Mouse (Mus musculus): ENCODE results near the gene Sprr2h. TPM values are rescaled to one million over a fixed set of nuclear protein-coding genes. Genes with fewer than 3 reads are reported as not detected.

Gene Sprr2h
- polyA plus RNA-seq, 1 experiment from 2014 or later = not detected

Other genes starting within 250 kb of the Sprr2h start
- gene Lelp1, start 242.9 kb upstream of the Sprr2h start, polyA plus RNA-seq (2015; fragmentation: Nextera tagmentation; extraction: Ambion mirVana) = not detected in 2 replicates
- gene Sprr2a1, start 169.9 kb upstream of the Sprr2h start, polyA plus RNA-seq (2015; fragmentation: Nextera tagmentation; extraction: Ambion mirVana) = 0.06 TPM in 1 of 2 replicates, not detected in the other
- gene Sprr2a2, start 169.8 kb upstream of the Sprr2h start, polyA plus RNA-seq (2015; fragmentation: Nextera tagmentation; extraction: Ambion mirVana) = 0.44 and 0.61 TPM in 2 replicates
- not detected in 2 replicates for gene Sprr2a3, start 100.3 kb upstream of the Sprr2h start, polyA plus RNA-seq (2015; fragmentation: Nextera tagmentation; extraction: Ambion mirVana)
- not detected in 2 replicates for gene Sprr2b, start 69.1 kb upstream of the Sprr2h start, polyA plus RNA-seq (2015; fragmentation: Nextera tagmentation; extraction: Ambion mirVana)
- gene Sprr2d, start 46.5 kb upstream of the Sprr2h start, polyA plus RNA-seq (2015; fragmentation: Nextera tagmentation; extraction: Ambion mirVana) = not detected in 2 replicates
- gene Sprr2e, start 33.5 kb upstream of the Sprr2h start, polyA plus RNA-seq (2015; fragmentation: Nextera tagmentation; extraction: Ambion mirVana) = not detected in 2 replicates
- not detected in 2 replicates for gene Sprr2f, start 20.5 kb upstream of the Sprr2h start, polyA plus RNA-seq (2015; fragmentation: Nextera tagmentation; extraction: Ambion mirVana)
- gene Sprr2i, start 22.3 kb downstream of the Sprr2h start, polyA plus RNA-seq (2015; fragmentation: Nextera tagmentation; extraction: Ambion mirVana) = not detected in 2 replicates
- gene Sprr2j-ps, start 32.4 kb downstream of the Sprr2h start, polyA plus RNA-seq (2015; fragmentation: Nextera tagmentation; extraction: Ambion mirVana) = not detected in 2 replicates
- gene Gm9774, start 43.7 kb downstream of the Sprr2h start, polyA plus RNA-seq (2015; fragmentation: Nextera tagmentation; extraction: Ambion mirVana) = 9.1 and 10.0 TPM in 2 replicates
- not detected in 2 replicates for gene Sprr2k, start 46.9 kb downstream of the Sprr2h start, polyA plus RNA-seq (2015; fragmentation: Nextera tagmentation; extraction: Ambion mirVana)
- not detected in 2 replicates for gene Sprr1b, start 53.1 kb downstream of the Sprr2h start, polyA plus RNA-seq (2015; fragmentation: Nextera tagmentation; extraction: Ambion mirVana)
- not detected in 2 replicates for gene Sprr3, start 73.0 kb downstream of the Sprr2h start, polyA plus RNA-seq (2015; fragmentation: Nextera tagmentation; extraction: Ambion mirVana)
- gene Sprr1a, start 100.2 kb downstream of the Sprr2h start, polyA plus RNA-seq (2015; fragmentation: Nextera tagmentation; extraction: Ambion mirVana) = not detected in 2 replicates
- not detected in 2 replicates for gene Sprr4, start 114.8 kb downstream of the Sprr2h start, polyA plus RNA-seq (2015; fragmentation: Nextera tagmentation; extraction: Ambion mirVana)
- not detected in 2 replicates for gene 2310046K23Rik, start 148.8 kb downstream of the Sprr2h start, polyA plus RNA-seq (2015; fragmentation: Nextera tagmentation; extraction: Ambion mirVana)
- gene Ivl, start 188.1 kb downstream of the Sprr2h start, polyA plus RNA-seq (2015; fragmentation: Nextera tagmentation; extraction: Ambion mirVana) = 0.05 and 0.10 TPM in 2 replicates
- gene Smcp, start 203.3 kb downstream of the Sprr2h start, polyA plus RNA-seq (2015; fragmentation: Nextera tagmentation; extraction: Ambion mirVana) = not detected in 2 replicates
- gene 2210017I01Rik, start 221.8 kb downstream of the Sprr2h start, polyA plus RNA-seq (2015; fragmentation: Nextera tagmentation; extraction: Ambion mirVana) = not detected in 2 replicates
- not detected in 2 replicates for gene Lce6a, start 236.0 kb downstream of the Sprr2h start, polyA plus RNA-seq (2015; fragmentation: Nextera tagmentation; extraction: Ambion mirVana)